Mouse (Mus musculus): ENCODE results near the gene Map3k4.
"Not testable (repeated sequence)": the region's sequence is repeated elsewhere in the genome, so short reads cannot be mapped to it uniquely, and the experiment has no call there.

Gene Map3k4

GRCm38 (mm10) chr17:12309059-12309458 lies 9.5 kb downstream of the Map3k4 start:
- intact Hi-C loops (cut with DNase I), result no loop called here

- intact Hi-C loops (cut with DNase I), result no loop called here
Observed at GRCm38 (mm10) chr17:12307251-12308135, 11.1 kb downstream of the Map3k4 start.

DNA sequence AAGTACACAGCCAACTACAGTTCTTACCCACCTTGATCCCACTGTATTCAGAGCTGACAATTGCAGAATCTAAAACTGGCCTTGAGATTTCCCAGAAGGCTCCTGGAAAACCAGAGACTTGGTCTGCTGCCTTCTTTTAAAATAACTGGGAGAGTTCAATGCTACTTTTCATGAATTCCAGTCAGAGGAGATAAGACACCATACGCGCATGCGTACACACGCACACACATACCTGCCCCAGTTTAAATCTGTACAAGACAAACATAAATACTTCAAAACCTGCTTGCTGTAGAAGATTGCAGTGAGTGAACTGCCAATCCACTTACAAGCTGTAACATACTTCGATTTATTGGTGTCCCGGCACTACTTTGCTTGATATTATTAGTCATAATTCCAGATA lies 13.9 kb downstream of the Map3k4 start:
- intact Hi-C loops (cut with DNase I), result no loop called here

GRCm38 (mm10) chr17:12300896-12301706 lies 17.5 kb downstream of the Map3k4 start:
- intact Hi-C loops (cut with DNase I), result no loop called here

DNA sequence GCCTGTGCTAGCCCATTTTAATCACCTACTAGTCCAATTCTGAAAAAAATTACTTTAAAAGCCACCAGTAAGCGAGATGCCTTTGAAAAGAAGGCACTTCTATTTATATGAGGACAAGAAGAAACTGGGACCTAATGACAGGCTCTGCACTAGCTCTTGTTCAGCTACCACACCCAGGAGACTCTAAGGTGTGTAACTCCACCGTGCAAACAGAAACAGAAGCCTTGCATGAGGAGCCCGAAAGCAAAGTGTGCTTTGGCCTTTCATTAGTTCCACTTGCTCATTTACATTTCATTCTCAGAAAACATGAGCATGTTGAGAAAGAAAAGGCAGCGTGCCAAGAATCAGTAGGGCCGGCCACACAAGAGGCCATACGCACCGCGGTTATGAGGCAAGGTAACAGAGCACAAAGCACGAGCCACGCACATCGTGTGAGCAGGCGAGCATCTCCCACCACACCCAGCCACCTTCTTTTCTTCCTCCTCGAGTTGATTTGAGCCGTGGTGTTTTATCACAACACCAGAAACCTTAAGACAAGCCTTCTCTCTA lies 18.4 kb downstream of the Map3k4 start:
- intact Hi-C loops (cut with DNase I), result no loop called here

- intact Hi-C loops (cut with DNase I), result no loop called here
Observed at GRCm38 (mm10) chr17:12299371-12299770, 19.2 kb downstream of the Map3k4 start.

- intact Hi-C loops (cut with DNase I), result no loop called here
Observed at GRCm38 (mm10) chr17:12297978-12298377, 20.6 kb downstream of the Map3k4 start.

- intact Hi-C loops (cut with DNase I), result no loop called here
Observed at GRCm38 (mm10) chr17:12297292-12297691, 21.3 kb downstream of the Map3k4 start.

DNA sequence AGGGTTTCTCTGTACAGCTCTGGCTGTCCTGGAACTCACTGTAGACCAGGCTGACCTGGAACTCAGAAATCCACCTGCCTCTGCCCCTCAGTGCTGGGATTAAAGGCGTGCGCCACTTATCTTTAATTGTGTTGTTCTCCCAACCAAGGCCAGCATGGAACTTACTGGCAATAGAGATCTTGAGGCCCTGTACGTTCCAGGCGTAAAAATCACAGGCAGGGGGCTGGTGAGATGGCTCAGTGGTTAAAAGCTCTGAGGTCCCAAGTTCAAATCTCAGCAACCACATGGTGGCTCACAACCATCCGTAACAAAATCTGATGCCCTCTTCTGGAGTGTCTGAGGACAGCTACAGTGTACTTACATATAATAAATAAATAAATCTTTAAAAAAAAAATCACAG lies 22.7 kb downstream of the Map3k4 start:
- intact Hi-C loops (cut with DNase I), result not testable (repeated sequence)

- intact Hi-C loops (cut with DNase I), result no loop called here
Observed at GRCm38 (mm10) chr17:12294424-12294823, 24.2 kb downstream of the Map3k4 start.

- intact Hi-C loops (cut with DNase I), result no loop called here
Observed at GRCm38 (mm10) chr17:12293571-12293970, 25.0 kb downstream of the Map3k4 start.

DNA sequence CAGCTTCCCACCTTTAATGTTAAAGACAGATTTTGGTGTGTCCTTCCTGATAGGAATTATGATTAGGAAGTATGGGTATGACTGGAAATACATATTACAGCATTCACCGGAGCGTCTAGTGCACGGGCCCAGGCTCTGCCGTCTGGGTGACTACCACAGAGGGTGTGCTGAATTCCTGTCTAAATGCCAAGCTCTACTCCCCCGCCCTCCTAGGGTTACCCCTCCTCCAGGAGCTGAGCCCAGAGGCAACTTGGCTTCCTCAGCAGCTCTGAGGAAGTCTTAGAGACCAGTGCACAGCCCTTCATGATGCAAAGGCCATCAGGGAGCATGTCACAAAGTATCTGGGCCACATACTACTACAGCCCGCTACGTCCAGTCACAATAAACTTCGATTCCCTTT lies 25.7 kb downstream of the Map3k4 start:
- intact Hi-C loops (cut with DNase I), result no loop called here

DNA sequence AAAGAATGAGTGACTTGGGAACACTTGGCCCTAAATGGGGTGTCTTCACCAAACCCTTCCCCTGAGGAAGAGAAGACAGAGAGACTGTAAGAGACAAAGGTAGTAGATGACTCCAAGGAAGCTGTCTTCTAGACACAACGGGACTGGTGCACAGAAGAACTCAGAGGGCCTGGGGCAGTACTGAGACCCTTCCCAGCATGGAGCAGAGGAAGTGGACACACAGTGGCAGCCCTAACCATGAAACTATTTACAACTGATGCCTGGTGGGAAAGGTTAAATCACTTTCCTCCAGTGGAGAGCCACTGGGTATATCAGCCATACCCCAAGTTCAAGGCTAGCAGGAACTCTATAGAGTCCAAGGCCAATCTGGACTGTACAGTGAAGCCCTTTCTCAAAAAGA lies 26.2 kb downstream of the Map3k4 start:
- intact Hi-C loops (cut with DNase I), result no loop called here

- intact Hi-C loops (cut with DNase I), result no loop called here
Observed at GRCm38 (mm10) chr17:12291151-12291550, 27.4 kb downstream of the Map3k4 start.

DNA sequence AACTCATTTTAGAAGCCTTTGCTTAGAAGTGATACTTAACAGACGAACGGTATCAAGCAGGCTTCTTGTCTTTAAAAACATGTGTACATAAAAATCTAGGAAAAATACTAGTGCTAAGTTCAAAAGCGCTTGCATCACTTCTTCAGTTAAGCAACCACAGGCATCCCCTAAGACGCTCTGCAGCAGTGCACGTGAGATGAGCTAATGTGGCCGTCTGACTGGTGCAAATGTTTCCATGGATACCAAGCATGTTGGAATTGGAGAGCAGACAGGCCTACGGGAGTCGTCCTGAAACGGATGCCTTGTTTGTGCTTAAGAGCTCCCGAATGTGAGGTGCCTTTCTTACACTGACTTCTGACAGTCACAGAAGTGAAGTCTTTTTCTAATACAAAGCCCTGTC lies 27.9 kb downstream of the Map3k4 start:
- intact Hi-C loops (cut with DNase I), result no loop called here

DNA sequence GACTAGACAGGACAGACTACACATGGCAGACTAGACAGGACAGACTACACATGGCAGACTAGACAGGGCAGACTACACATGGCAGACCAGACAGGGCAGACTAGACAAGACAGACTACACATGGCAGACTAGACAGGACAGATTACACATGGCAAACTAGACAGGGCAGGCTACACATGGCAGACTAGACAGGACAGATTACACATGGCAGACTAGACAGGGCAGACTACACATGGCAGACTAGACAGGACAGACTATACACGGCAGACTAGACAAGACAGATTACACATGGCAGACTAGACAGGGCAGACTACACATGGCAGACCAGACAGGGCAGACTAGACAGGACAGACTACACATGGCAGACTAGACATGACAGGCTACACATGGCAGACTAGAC lies 28.8 kb downstream of the Map3k4 start:
- intact Hi-C loops (cut with DNase I), result not testable (repeated sequence)

DNA sequence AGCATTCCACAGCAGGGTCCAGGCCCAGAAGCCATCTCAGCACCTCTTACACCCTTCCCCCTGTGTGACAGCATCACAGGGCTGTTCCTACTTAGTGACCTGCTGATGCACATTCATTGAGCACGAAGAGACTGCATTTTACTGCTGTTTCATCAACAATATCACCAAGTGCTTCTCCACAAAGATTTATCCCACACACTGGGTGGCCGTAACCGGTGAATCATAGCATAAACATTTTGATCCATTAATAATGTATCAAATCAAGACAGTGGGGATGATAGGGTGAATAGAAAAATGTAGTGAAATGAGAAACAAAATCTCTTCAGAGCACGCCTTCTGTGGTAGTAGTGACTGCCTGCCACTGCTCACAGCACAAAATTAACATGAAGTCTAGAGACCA lies 29.7 kb downstream of the Map3k4 start:
- intact Hi-C loops (cut with DNase I), result no loop called here

GRCm38 (mm10) chr17:12279810-12280209 lies 38.8 kb downstream of the Map3k4 start:
- intact Hi-C loops (cut with DNase I), result loop anchor here (5.0 kb wide), 1 partner anchor 82 kb away; no protein-coding TSS in a partner anchor

DNA sequence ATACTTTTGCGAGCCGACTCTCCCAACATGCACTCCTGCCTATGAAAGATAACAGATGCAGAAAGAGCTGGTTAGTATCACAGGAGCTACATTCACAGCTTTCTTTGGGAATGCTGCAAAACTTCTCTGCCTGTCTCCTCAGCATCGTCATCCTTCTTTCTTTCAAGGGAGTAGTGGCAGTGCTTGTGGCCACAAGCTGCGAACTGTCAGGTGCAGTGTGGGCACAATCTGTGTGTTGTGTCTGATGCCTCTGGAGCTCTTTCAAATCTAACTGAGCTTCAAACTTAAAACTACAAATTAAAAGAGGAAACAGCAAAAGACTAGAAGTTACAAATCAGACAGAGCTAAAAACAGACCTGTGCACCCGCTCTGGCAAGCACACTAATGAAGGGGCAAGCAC lies 40.5 kb downstream of the Map3k4 start:
- intact Hi-C loops (cut with DNase I), result loop anchor here (5.0 kb wide), 1 partner anchor 84 kb away; no protein-coding TSS in a partner anchor

DNA sequence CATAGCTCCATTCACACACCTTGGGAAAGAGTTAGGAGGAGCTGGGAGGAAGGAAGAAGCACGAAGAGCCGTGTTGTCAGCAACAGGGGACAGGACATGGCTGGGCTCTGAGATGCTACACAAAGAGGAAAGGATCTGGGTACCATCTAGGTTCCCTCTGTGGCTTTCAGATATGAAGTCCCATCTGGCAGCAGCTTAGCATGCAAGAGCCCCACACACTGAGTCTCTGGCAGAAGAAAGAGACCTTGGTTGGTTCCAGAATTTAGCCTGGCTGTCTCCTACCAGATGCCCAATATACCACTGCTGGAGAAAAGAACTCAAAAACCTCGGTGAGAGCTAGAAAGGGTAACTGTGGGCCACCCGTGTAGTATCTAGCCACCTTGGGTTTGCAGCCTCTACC lies 41.3 kb downstream of the Map3k4 start:
- intact Hi-C loops (cut with DNase I), result loop anchor here (5.0 kb wide), 1 partner anchor 85 kb away; no protein-coding TSS in a partner anchor

- intact Hi-C loops (cut with DNase I), result loop anchor here (5.0 kb wide), 1 partner anchor 86 kb away; no protein-coding TSS in a partner anchor
Observed at GRCm38 (mm10) chr17:12276496-12277200, 41.9 kb downstream of the Map3k4 start.

All from adrenal gland (tissue).